Mouse (Mus musculus) stomach, embryonic 16.5 days (tissue): ENCODE measurements at regions not wholly inside any gene's neighbourhood (a gene's known extent, or its start where the extent isn't known, plus 50 kb on each side); places are given as distances from the start of the nearest gene placed in this dataset.

Experiments used
- ATAC-seq: fragments of 200-750 bp; cut with Nextera tagmentation; 2 replicates; pipeline ENCODE4 v1.8.0; 2017; ENCODE audit warnings: moderate number of reproducible peaks, moderate TSS enrichment; ENCODE audit not compliant: insufficient read depth, low FRiP score
- H3K27ac ChIP-seq: fragments of 300-500 bp; sonication (generic); 2 replicates; pipeline ENCODE4 v1.5.1; 2014; ENCODE audit warnings: low read length
- H3K27me3 ChIP-seq: fragments of 300-500 bp; sonication (generic); 2 replicates; pipeline ENCODE4 v1.6.1; 2014; ENCODE audit warnings: low read length, control low read depth, mixed read lengths; ENCODE audit not compliant: control insufficient read depth, insufficient read depth
- H3K36me3 ChIP-seq: fragments of 300-500 bp; sonication (generic); 2 replicates; pipeline ENCODE4 v1.6.1; 2014; ENCODE audit warnings: low read length; ENCODE audit not compliant: control insufficient read depth, insufficient read depth
- H3K4me1 ChIP-seq: fragments of 300-500 bp; sonication (generic); 2 replicates; pipeline ENCODE4 v1.6.1; 2014; ENCODE audit warnings: low read length, control low read depth, mixed read lengths; ENCODE audit not compliant: control insufficient read depth, insufficient read depth
- H3K4me2 ChIP-seq: fragments of 300-500 bp; sonication (generic); 2 replicates; pipeline ENCODE4 v1.6.1; 2014; ENCODE audit warnings: low read depth, low read length, mixed read lengths
- H3K4me3 ChIP-seq: fragments of 300-500 bp; sonication (generic); replicated peaks from 2 replicates; pipeline ENCODE4 v1.5.1; 2014; ENCODE audit warnings: mild to moderate bottlenecking, low read length
- H3K9ac ChIP-seq: fragments of 300-500 bp; sonication (generic); 2 replicates; pipeline ENCODE4 v1.6.1; 2014; ENCODE audit warnings: low read length
- H3K9me3 ChIP-seq: fragments of 300-500 bp; sonication (generic); replicated peaks from 2 replicates; pipeline ENCODE4 v1.6.1; 2016; ENCODE audit warnings: low read length, control low read depth; ENCODE audit not compliant: control insufficient read depth
- WGBS: fragments of 180-500 bp; shearing (Covaris S2); extraction: QIAGEN DNeasy Blood & Tissue Kit; methylation state at CpG from one replicate; pipeline ENCODE4 v1.1.7; 2014; 5-methylcytosine and 5-hydroxymethylcytosine counted together

- ATAC-seq: no peak
- H3K4me3 ChIP-seq: no peak overlapping the region
- no peak overlapping the region for H3K9ac ChIP-seq
- WGBS: 72% methylated on average over 3 of the region's 3 CpGs
- no peak overlapping the region for H3K4me2 ChIP-seq
- no peaks in the 10 kb centered on the region for H3K36me3 ChIP-seq
- H3K27me3 ChIP-seq: no peaks in the 10 kb centered on the region
- no peak overlapping the region for H3K27ac ChIP-seq
- no peaks in the 10 kb centered on the region for H3K4me1 ChIP-seq
- no peaks in the 10 kb centered on the region for H3K9me3 ChIP-seq
These were observed 59.7 kb downstream of the Prlhr start for GRCm38 (mm10) chr19:60408436-60408835.

- H3K4me3 ChIP-seq: no peak overlapping the region
- H3K9ac ChIP-seq: no peak overlapping the region
- H3K27me3 ChIP-seq: no peaks in the 10 kb centered on the region
- no peak for ATAC-seq
- no peak overlapping the region for H3K27ac ChIP-seq
- H3K9me3 ChIP-seq: no peaks in the 10 kb centered on the region
- WGBS: 62% methylated on average over 3 of the region's 3 CpGs
- H3K4me1 ChIP-seq: no peaks in the 10 kb centered on the region
- no peaks in the 10 kb centered on the region for H3K36me3 ChIP-seq
- H3K4me2 ChIP-seq: no peak overlapping the region
These were observed 68.7 kb downstream of the Prlhr start for GRCm38 (mm10) chr19:60399425-60399824.

GRCm38 (mm10) chr19:60397666-60398065, 70.4 kb downstream of the Prlhr start:
- no peak overlapping the region for H3K27ac ChIP-seq
- no peak overlapping the region for H3K9ac ChIP-seq
- 38% methylated on average over 1 of the region's 1 CpGs for WGBS
- no peaks in the 10 kb centered on the region for H3K36me3 ChIP-seq
- no peak overlapping the region for H3K4me3 ChIP-seq
- no peak for ATAC-seq
- no peaks in the 10 kb centered on the region for H3K27me3 ChIP-seq
- no peaks in the 10 kb centered on the region for H3K9me3 ChIP-seq
- no peaks in the 10 kb centered on the region for H3K4me1 ChIP-seq
- H3K4me2 ChIP-seq: no peak overlapping the region

GRCm38 (mm10) chr19:60396604-60397003, 71.5 kb downstream of the Prlhr start:
- Histone ChIP-seq H3K4me2 (no peak overlapping the region), H3K9ac (no peak overlapping the region), H3K4me3 (no peak overlapping the region), H3K36me3 (no peaks in the 10 kb centered on the region), H3K4me1 (no peaks in the 10 kb centered on the region), H3K27ac (no peak overlapping the region), H3K27me3 (no peaks in the 10 kb centered on the region), H3K9me3 (no peaks in the 10 kb centered on the region)
- WGBS: 83% methylated on average over 5 of the region's 5 CpGs
- no peak for ATAC-seq

- WGBS: 46% methylated on average over 3 of the region's 3 CpGs
- ATAC-seq: no peak
- Histone ChIP-seq H3K9ac (no peak overlapping the region), H3K4me3 (no peak overlapping the region), H3K27ac (no peak overlapping the region), H3K4me2 (no peak overlapping the region), H3K9me3 (no peaks in the 10 kb centered on the region), H3K27me3 (no peaks in the 10 kb centered on the region), H3K4me1 (no peaks in the 10 kb centered on the region), H3K36me3 (no peaks in the 10 kb centered on the region)
These were observed 81.4 kb downstream of the Prlhr start for GRCm38 (mm10) chr19:60386563-60387241.

GRCm38 (mm10) chr19:60384721-60385120, 83.4 kb downstream of the Prlhr start:
- 73% methylated on average over 5 of the region's 5 CpGs for WGBS
- no peaks in the 10 kb centered on the region for H3K9me3 ChIP-seq
- H3K4me2 ChIP-seq: no peak overlapping the region
- no peaks in the 10 kb centered on the region for H3K4me1 ChIP-seq
- H3K27ac ChIP-seq: no peak overlapping the region
- no peaks in the 10 kb centered on the region for H3K36me3 ChIP-seq
- no peak overlapping the region for H3K4me3 ChIP-seq
- no peak overlapping the region for H3K9ac ChIP-seq
- no peak for ATAC-seq
- no peaks in the 10 kb centered on the region for H3K27me3 ChIP-seq

GRCm38 (mm10) chr19:60382661-60383060, 85.4 kb downstream of the Prlhr start:
- no peak overlapping the region for H3K4me3 ChIP-seq
- H3K27me3 ChIP-seq: no peaks in the 10 kb centered on the region
- H3K4me1 ChIP-seq: no peaks in the 10 kb centered on the region
- H3K27ac ChIP-seq: no peak overlapping the region
- H3K9me3 ChIP-seq: no peaks in the 10 kb centered on the region
- no peaks in the 10 kb centered on the region for H3K36me3 ChIP-seq
- H3K9ac ChIP-seq: no peak overlapping the region
- ATAC-seq: no peak
- no peak overlapping the region for H3K4me2 ChIP-seq

GRCm38 (mm10) chr19:60379030-60379605, 89.0 kb downstream of the Prlhr start:
- no peaks in the 10 kb centered on the region for H3K4me1 ChIP-seq
- no peaks in the 10 kb centered on the region for H3K36me3 ChIP-seq
- no peak overlapping the region for H3K4me2 ChIP-seq
- H3K9me3 ChIP-seq: no peaks in the 10 kb centered on the region
- no peak overlapping the region for H3K9ac ChIP-seq
- H3K4me3 ChIP-seq: no peak overlapping the region
- H3K27ac ChIP-seq: no peak overlapping the region
- H3K27me3 ChIP-seq: no peaks in the 10 kb centered on the region
- 72% methylated on average over 2 of the region's 2 CpGs for WGBS
- no peak for ATAC-seq

- Histone ChIP-seq H3K4me1 (no peaks in the 10 kb centered on the region), H3K9ac (no peak overlapping the region), H3K4me3 (no peak overlapping the region), H3K9me3 (no peaks in the 10 kb centered on the region), H3K27ac (no peak overlapping the region), H3K36me3 (no peaks in the 10 kb centered on the region), H3K4me2 (no peak overlapping the region), H3K27me3 (no peaks in the 10 kb centered on the region)
- 53% methylated on average over 4 of the region's 4 CpGs for WGBS
- ATAC-seq: no peak
These were observed 104.0 kb downstream of the Prlhr start for GRCm38 (mm10) chr19:60363988-60364599.
